Mouse (Mus musculus) fat pad, adult 2 months (tissue): ENCODE results near the gene Fbxl22.
A peak's percentile ranks its signal among the peaks of the same experiment; 100 is the strongest.

Experiments
- DNase-seq: peaks from one replicate; pipeline ENCODE4 v3.0.0-alpha.2; 2011; ENCODE audit warnings: low read depth, low spot score; ENCODE audit errors: extremely low read depth

Gene Fbxl22

GRCm38 (mm10) chr9:66514256-66514770, at the start of gene Fbxl22:
Fbxl22 (minus strand) TSS chr9:66514593.
- no peak for DNase-seq

GRCm38 (mm10) chr9:66562215-66562614, 47.8 kb upstream of the Fbxl22 start:
- DNase-seq = no peak

- DNase-seq = no peak
These were observed 47.1 kb upstream of the Fbxl22 start for GRCm38 (mm10) chr9:66561496-66561895.

DNA sequence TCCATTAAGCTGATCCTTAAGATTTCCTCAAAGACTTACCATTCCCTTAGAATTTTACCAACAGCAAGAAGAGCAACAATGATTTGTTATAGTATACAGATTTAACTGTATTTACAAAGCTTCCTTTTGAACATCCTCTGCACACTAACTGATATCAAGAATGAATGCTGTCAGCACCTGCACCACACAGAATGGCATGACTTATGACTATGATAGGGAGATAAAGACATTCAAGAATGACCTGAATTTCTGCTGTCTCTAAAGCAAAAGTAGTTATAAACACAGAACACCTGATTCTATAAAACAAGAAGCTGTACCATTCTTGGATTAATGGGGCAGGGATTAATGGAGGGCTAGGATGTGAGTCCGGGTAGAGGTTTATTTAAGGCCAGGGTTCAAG, 46.3 kb upstream of the Fbxl22 start:
- DNase-seq = no peak

DNA sequence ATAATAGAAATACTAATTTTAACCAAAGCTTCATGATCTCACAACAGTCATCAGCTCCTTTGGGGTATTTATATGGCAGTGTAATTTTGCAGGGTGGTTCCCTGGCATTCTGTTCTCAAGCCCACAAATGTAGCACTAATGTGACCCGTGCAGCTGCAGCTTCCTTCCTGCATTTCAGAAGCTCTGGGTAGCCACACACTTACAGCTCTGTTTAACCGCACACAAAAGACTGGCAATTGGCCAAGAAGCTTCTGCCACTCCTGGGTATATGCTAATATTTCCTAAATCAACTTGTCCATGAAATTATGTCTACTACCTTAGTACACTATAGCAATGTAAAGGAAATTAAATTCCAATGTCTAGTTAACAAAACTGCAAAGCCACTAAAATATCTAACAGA, 45.9 kb upstream of the Fbxl22 start:
- DNase-seq = no peak

DNA sequence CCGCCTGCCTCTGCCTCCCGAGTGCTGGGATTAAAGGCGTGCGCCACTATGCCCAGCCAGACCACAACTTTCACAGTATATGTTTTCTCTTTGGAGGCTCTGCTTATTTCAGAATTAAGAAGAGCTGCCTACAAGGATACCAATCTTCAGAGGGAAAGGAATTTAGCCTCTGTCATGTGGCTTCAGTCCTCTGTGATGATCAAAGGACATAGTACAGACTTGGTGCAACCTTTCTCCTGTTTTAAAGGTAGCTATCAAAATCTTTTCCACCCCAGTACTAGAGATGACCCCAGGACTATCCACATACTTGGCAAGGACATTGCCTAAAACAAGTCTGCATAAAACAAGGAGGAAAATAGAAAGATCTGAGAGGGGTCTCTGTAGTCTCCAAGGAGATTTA, 44.6 kb upstream of the Fbxl22 start:
- no peak for DNase-seq

GRCm38 (mm10) chr9:66542785-66543184, 28.4 kb upstream of the Fbxl22 start:
- DNase-seq = no peak

DNA sequence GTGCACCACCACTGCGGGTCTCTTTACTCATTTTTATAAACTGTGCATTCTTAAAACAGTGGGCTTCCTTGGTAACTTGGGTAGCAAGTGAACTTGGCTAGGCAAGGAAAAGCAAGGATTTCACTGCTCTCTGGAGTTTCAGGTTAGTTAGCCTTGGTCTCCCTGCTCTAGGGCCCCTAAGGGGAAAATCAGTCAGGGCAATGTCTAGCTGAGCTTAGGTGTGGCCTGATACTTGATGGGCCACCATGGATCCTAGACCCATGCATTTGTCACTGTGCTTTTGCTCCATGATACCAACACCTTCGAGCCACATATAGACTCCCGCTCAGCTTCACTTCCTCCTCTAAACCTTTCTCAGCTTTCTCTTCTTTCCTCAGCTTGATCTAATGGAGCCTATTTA, 7.2 kb upstream of the Fbxl22 start:
- no peak for DNase-seq

DNA sequence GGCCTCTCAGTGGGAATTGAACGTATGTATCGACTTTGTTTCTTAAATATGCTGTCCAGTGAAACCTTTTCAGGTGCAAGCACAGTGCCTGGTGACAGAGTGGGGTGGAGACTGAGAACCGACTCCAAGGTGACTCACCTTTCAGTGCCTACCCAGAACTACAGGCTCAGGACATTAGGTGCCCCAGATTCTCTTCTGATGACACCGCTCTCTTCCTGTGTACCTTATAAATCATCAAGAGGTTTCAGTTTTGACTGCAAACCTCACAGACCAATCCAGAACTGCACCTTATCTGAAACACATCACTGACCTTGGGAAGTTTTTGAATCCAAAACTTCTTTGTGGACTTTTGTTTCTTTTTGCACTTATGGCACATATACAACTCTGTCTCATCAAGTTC, 5.9 kb upstream of the Fbxl22 start:
- no peak for DNase-seq

DNA sequence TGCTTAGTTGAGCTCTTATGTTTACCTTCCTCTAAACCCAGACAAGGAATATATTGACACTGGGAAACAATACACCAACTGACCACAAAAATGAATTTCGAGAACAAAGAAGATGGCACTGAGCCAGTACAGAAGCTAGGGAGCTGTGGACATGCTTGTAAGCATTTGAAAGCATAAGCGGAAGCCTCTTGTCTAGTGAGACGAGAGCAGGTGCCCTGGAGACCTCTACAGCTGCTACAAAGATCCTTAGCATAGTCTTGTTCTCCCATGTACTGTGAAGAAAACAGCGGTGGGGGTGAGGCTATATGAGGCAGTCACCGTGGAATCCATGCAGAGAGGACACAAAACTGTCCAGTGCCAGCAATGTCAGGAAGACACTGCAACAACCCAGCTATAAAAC, 4.5 kb upstream of the Fbxl22 start:
- DNase-seq = no peak

GRCm38 (mm10) chr9:66518251-66518650, 3.9 kb upstream of the Fbxl22 start:
- no peak for DNase-seq

GRCm38 (mm10) chr9:66517746-66518145, 3.4 kb upstream of the Fbxl22 start:
- no peak for DNase-seq

- DNase-seq = peak; percentile 88
These were observed 2.0 kb upstream of the Fbxl22 start for GRCm38 (mm10) chr9:66516296-66516940.

DNA sequence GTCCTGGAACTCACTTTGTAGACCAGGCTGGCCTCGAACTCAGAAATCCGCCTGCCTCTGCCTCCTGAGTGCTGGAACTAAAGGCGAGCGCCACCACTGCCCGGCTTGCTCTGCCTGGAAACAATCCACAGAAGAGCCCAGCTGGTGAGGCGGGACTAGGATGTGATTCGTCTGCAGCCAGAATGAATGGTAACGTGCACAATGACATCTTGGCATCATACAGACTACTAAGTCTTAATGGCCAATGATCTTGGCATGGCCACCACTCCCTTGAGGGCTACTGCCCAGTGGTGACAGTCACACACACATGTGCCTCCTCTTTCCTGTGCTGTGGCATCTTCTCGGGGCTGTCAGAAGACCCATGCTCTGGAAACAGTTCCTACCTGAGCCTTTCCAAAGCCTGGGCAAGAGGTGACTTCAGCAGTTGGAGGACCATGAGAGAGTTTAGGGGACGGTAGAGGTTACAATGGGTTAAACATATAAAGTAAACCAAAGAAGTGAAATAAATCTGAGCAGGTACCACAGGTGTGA, 1.4 kb upstream of the Fbxl22 start:
- no peak for DNase-seq

GRCm38 (mm10) chr9:66515115-66515514, 722 bp upstream of the Fbxl22 start:
- no peak for DNase-seq

- DNase-seq = no peak
These were observed 635 bp downstream of the Fbxl22 start for GRCm38 (mm10) chr9:66513661-66514255.

DNA sequence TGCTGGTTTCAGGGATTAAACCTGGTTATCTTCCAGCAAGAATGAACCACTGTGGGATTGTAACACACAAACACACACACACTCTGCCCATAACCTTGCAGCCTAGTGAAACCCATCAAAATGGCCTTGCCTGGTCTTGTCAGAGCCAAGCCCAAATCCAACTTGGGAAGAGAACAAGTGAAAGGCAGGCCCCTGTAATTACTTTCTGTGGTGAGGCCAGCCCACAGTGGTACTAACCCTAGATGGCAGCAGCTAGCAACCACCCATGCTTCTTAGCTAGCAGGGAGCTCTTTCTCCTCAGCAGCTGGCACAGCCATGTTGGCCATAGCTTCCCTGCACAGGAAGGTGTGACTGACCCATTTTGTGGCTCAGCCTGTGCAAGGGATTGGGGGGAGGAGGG, 1.2 kb downstream of the Fbxl22 start:
- DNase-seq = no peak

DNA sequence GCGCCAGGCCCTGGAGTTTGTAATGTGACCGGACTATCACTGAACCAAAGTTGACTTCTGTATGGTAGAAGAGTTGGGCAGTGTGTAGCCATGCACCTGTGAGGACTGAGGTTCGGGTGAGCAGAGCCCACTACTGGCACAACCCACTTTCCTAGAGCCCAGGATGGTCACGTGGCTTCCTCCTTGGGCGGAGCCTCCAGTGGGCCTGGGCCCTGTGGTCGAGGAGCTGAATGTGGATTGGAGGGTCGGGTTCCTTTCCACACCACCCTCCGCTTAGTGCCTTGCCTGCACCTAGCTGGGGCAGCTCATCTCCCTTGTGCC, 2.1 kb downstream of the Fbxl22 start:
- DNase-seq = no peak

GRCm38 (mm10) chr9:66511580-66512350, 2.6 kb downstream of the Fbxl22 start:
- no peak for DNase-seq

DNA sequence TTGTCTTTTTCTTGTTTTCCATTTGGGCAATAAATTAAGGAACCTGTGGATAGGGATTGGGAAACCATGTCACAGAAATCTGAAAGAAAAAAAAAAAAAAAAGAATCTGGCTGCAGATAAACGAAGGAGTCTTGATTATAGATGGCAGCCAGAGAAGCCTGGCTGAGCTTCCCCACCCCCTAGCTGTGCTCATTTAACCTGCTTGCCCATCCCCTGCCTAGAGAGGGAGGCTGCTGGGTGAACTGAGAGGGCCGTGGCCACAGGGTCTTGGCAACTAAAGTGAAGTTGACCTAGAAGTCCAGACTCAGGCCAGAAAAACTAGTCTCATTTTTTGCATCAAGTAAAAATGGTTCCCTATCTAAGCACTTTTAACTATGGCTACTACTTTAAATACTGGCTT, 3.4 kb downstream of the Fbxl22 start:
- no peak for DNase-seq

DNA sequence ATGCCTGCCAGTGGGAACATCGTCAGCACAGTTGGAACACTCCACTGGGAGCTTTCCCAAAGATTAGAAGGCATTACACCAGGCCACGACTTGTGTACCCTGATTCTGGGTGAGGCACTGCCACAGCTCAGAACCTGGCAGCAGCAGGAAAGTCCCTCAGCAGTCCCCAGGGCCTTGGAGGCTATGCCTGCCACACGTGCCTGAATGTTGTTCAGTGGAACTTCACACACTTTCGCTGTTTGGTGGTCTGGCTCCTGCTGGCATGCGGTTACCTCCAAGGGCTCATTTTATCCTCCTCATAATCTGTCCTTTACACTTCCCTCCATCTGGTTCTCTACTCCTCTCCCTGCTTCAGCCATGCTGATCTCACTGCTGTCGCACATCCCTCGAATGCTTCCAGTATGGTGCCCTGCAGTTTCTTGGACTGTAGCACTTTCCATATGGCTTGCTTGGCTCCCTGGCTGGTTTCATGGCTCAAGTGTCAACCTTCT, 4.0 kb downstream of the Fbxl22 start:
- no peak for DNase-seq

- no peak for DNase-seq
These were observed 5.4 kb downstream of the Fbxl22 start for GRCm38 (mm10) chr9:66508890-66509399.
